8 mouse cellular contexts compared by ENCODE assay signal in genomic region chr9:42530221-42531152, GRCm38 (mm10). TPM values are rescaled to one million over a fixed set of nuclear protein-coding genes. Genes with fewer than 3 reads are reported as not detected.
DNase-seq lines count a peak whose midpoint lies in the region; ATAC-seq lines count a peak whose summit lies in the region.

No protein-coding gene starts in this region.

- no peak for DNase-seq in cerebellum, adult 11-12 months
- DNase-seq in frontal cortex, postnatal 10 days (ENCODE audit: low spot score in 2 of 2), result peak; percentile 38 to 59
- peak; percentile 43 to 66 for DNase-seq in left cerebral cortex, postnatal 25 days (ENCODE audit: low spot score in 2 of 2)
- peak; percentile 43 to 59 for DNase-seq in right cerebral cortex, adult 2 months (ENCODE audit: low spot score in 2 of 2)
- no peak for DNase-seq in lung, adult 18-20 months
- no peak for DNase-seq in kidney, adult 8-10 months
- no peak for DNase-seq in urinary bladder, adult 18-20 months (ENCODE audit: low spot score in 2 of 2)

- ATAC-seq in cerebellum, adult (ENCODE audit: insufficient number of reproducible peaks, low FRiP score, low TSS enrichment), result peak; percentile 61

- intact Hi-C loops in left cerebral cortex, postnatal 25 days (cut with DNase I), result no loop called here

RNA-seq across cellular contexts. Expression of gene Tbcel, which starts 22.9 kb away (rescaled TPM):
- 10 to 100 TPM; 47.5 to 47.7 TPM for total RNA-seq in left cerebral cortex, postnatal 25 days (2021)

Comparison
In these comparisons a context has a peak if more than half of its experiments do, and no peak if none do; other contexts are left out.
1. DNase-seq: peak in frontal cortex, postnatal 10 days (2 of 2), left cerebral cortex, postnatal 25 days (2 of 2) and right cerebral cortex, adult 2 months (2 of 2); none in cerebellum, adult 11-12 months (single experiment), lung, adult 18-20 months (0 of 2), kidney, adult 8-10 months (0 of 2) and urinary bladder, adult 18-20 months (0 of 2).